Mouse (Mus musculus): Measurements from ENCODE around the gene Lrrtm4.

- no peak for TF ChIP-seq CTCF (IDR thresholded peaks at IDR 0.05; ENCODE audit: low read depth)
- no peak for TF ChIP-seq EP300 (IDR thresholded peaks at IDR 0.05; ENCODE audit: low read depth)
Measured at GRCm38 (mm10) chr6:80264584-80264983, 245.9 kb downstream of the Lrrtm4 start.
